In genomic region chr7:75642846-75643563, GRCm38 (mm10) we compare ENCODE assay signal across 10 mouse cellular contexts.
DNase-seq lines count a peak whose midpoint lies in the region; ATAC-seq lines count a peak whose summit lies in the region.
"Had no signal": no experiment of that assay in that cellular context is flagged by ENCODE, and none has a peak within 500 bp of the region (broad histone marks: within the 10 kb centered on the region; RNA-seq: fewer than 3 reads in every experiment).

No protein-coding gene starts in this region.

- no peaks in the 10 kb centered on the region for H3K27me3 ChIP-seq in kidney, embryonic 16.5 days (ENCODE audit: insufficient read depth, low read length)
- no peaks in the 10 kb centered on the region for H3K27me3 ChIP-seq in embryonic facial prominence, embryonic 13.5 days
- H3K27me3 ChIP-seq in intestine, embryonic 15.5 days (replicated peaks): no peaks in the 10 kb centered on the region
- H3K27me3 ChIP-seq in neural tube, embryonic 12.5 days (replicated peaks): no peaks in the 10 kb centered on the region

- no peak for DNase-seq in kidney, postnatal 4 days
- no peak for DNase-seq in adrenal gland, adult 8-10 months
- DNase-seq in T-cell, adult 2 months (ENCODE audit: low spot score): no peak
- no peak for DNase-seq in spleen, postnatal 4 days (ENCODE audit: low spot score in 2 of 2)
- DNase-seq: cerebellum, adult 9-10 months had no signal

- H3K4me3 ChIP-seq in kidney, embryonic 16.5 days (ENCODE audit: low read length): peak overlapping the region; percentile 23
- peak overlapping the region; percentile 42 for H3K4me3 ChIP-seq in embryonic facial prominence, embryonic 13.5 days
- H3K4me3 ChIP-seq in intestine, embryonic 15.5 days (replicated peaks): 0 out of 2 replicates have a peak overlapping the region, but pooled peaks have one; percentile 9
- H3K4me3 ChIP-seq in neural tube, embryonic 12.5 days: peak overlapping the region; percentile 20; the same call in 1 of the 2 replicates

- H3K4me2 ChIP-seq in kidney, embryonic 16.5 days (replicated peaks; ENCODE audit: low read depth, low read length): peak overlapping the region; percentile 44
- peak overlapping the region; percentile 59 for H3K4me2 ChIP-seq in embryonic facial prominence, embryonic 13.5 days
- peak overlapping the region; percentile 54 for H3K4me2 ChIP-seq in intestine, embryonic 15.5 days (replicated peaks)
- peak overlapping the region; percentile 59 for H3K4me2 ChIP-seq in neural tube, embryonic 12.5 days (replicated peaks)

- peak overlapping the region; percentile 85 for H3K27ac ChIP-seq in kidney, embryonic 16.5 days (ENCODE audit: low read length)
- peak overlapping the region; percentile 97 for H3K27ac ChIP-seq in embryonic facial prominence, embryonic 13.5 days
- peak overlapping the region; percentile 59; the same call in 1 of the 2 replicates for H3K27ac ChIP-seq in intestine, embryonic 15.5 days
- H3K27ac ChIP-seq in neural tube, embryonic 12.5 days: no peak overlapping the region

- peak overlapping the region; percentile 53; the same call in 1 of the 2 replicates for H3K9ac ChIP-seq in kidney, embryonic 16.5 days (replicated peaks; ENCODE audit: low read length)
- H3K9ac ChIP-seq in embryonic facial prominence, embryonic 13.5 days: peak overlapping the region; percentile 64
- H3K9ac ChIP-seq in intestine, embryonic 15.5 days: no peak overlapping the region
- peak overlapping the region; percentile 49; the same call in 1 of the 2 replicates for H3K9ac ChIP-seq in neural tube, embryonic 12.5 days

- WGBS in kidney, embryonic 16.5 days: 39% methylated on average over 16 of the region's 16 CpGs
- 24% methylated on average over 16 of the region's 16 CpGs for WGBS in embryonic facial prominence, embryonic 13.5 days
- 37% methylated on average over 16 of the region's 16 CpGs for WGBS in intestine, embryonic 15.5 days
- 44% methylated on average over 16 of the region's 16 CpGs for WGBS in neural tube, embryonic 12.5 days

- H3K36me3 ChIP-seq in kidney, embryonic 16.5 days (ENCODE audit: insufficient read depth, low read length): no peaks in the 10 kb centered on the region
- H3K36me3 ChIP-seq in embryonic facial prominence, embryonic 13.5 days: no peaks in the 10 kb centered on the region
- H3K36me3 ChIP-seq in intestine, embryonic 15.5 days: no peaks in the 10 kb centered on the region
- no peaks in the 10 kb centered on the region for H3K36me3 ChIP-seq in neural tube, embryonic 12.5 days

- H3K4me1 ChIP-seq in kidney, embryonic 16.5 days (ENCODE audit: insufficient read depth, low read length): peaks cover 43% of the 10 kb centered on the region
- H3K4me1 ChIP-seq in embryonic facial prominence, embryonic 13.5 days: peaks cover 52% of the 10 kb centered on the region
- peaks cover 19% of the 10 kb centered on the region for H3K4me1 ChIP-seq in intestine, embryonic 15.5 days (replicated peaks)
- peaks cover 6% of the 10 kb centered on the region for H3K4me1 ChIP-seq in neural tube, embryonic 12.5 days

- ATAC-seq in kidney, embryonic 16.5 days (ENCODE audit: low FRiP score, low TSS enrichment): no peak
- no peak for ATAC-seq in embryonic facial prominence, embryonic 13.5 days (ENCODE audit: insufficient number of reproducible peaks, insufficient read depth, low FRiP score, low TSS enrichment, low read depth)
- no peak for ATAC-seq in intestine, embryonic 15.5 days
- no peak for ATAC-seq in neural tube, embryonic 12.5 days (ENCODE audit: low FRiP score, low read depth)

- no peaks in the 10 kb centered on the region for H3K9me3 ChIP-seq in kidney, embryonic 16.5 days (ENCODE audit: low read length)
- H3K9me3 ChIP-seq in embryonic facial prominence, embryonic 13.5 days: no peaks in the 10 kb centered on the region
- H3K9me3 ChIP-seq in intestine, embryonic 15.5 days: no peaks in the 10 kb centered on the region
- no peaks in the 10 kb centered on the region for H3K9me3 ChIP-seq in neural tube, embryonic 12.5 days
- H3K9me3 ChIP-seq: G1E had no signal
